Mouse (Mus musculus) heart, adult 2 months (tissue): Measurements from ENCODE around the gene Tspyl1. TPM values are rescaled to one million over a fixed set of nuclear protein-coding genes. Genes with fewer than 3 reads are reported as not detected.

Source experiments
- DNase-seq, 2 experiments: peaks; one replicate each; pipeline ENCODE4 v3.0.0; 2021
- H3K27ac ChIP-seq: fragments of 200-600 bp; 2 replicates; pipeline ENCODE4 v1.8.1; 2022
- H3K27me3 ChIP-seq: fragments of 200-500 bp; 2 replicates; pipeline ENCODE4 v1.6.1; 2012; ENCODE audit warnings: mild to moderate bottlenecking, low read length, inconsistent platforms, mixed read lengths; ENCODE audit not compliant: control insufficient read depth, insufficient read depth
- H3K36me3 ChIP-seq: fragments of 200-500 bp; 2 replicates; pipeline ENCODE4 v1.6.1; 2012; ENCODE audit warnings: low read length, inconsistent platforms; ENCODE audit not compliant: control insufficient read depth, insufficient read depth
- H3K4me1 ChIP-seq: fragments of 200-500 bp; 2 replicates; pipeline ENCODE4 v1.6.1; 2011; ENCODE audit warnings: low read length; ENCODE audit not compliant: control insufficient read depth, insufficient read depth
- H3K4me3 ChIP-seq: fragments of 200-600 bp; 2 replicates; pipeline ENCODE4 v1.8.1; 2022
- H3K79me2 ChIP-seq: fragments of 200-500 bp; replicated peaks from 2 replicates; pipeline ENCODE4 v1.6.1; 2012; ENCODE audit warnings: mild to moderate bottlenecking, inconsistent platforms, low read length, moderate library complexity, mixed read lengths; ENCODE audit not compliant: control insufficient read depth, insufficient read depth
- H3K9ac ChIP-seq: fragments of 200-500 bp; 2 replicates; pipeline ENCODE4 v1.6.1; 2012; ENCODE audit warnings: low read depth, mild to moderate bottlenecking, control low read depth, inconsistent platforms, low read length, mixed read lengths
- CTCF ChIP-seq: fragments of 200-600 bp; IDR thresholded peaks from 2 replicates; pipeline ENCODE4 v1.8.1; 2022; ENCODE audit warnings: antibody characterized with exemption, mild to moderate bottlenecking, moderate library complexity
- EP300 ChIP-seq: fragments of 200-500 bp; IDR thresholded peaks from 2 replicates; pipeline ENCODE4 v1.6.1; 2011; ENCODE audit warnings: low read depth, low read length, control low read depth; ENCODE audit not compliant: insufficient read depth
- POLR2A ChIP-seq: fragments of 200-500 bp; IDR thresholded peaks from 2 replicates; pipeline ENCODE4 v1.6.1; 2011; ENCODE audit warnings: mild to moderate bottlenecking, low read depth, low read length, control low read depth; ENCODE audit not compliant: insufficient read depth
- WGBS: fragments of 180-500 bp; shearing (Covaris S2); methylation state at CpG from one replicate; pipeline ENCODE4 v1.1.7; 2018; 5-methylcytosine and 5-hydroxymethylcytosine counted together
- intact Hi-C: fragments of 180-260 bp; cut with DNase I; formaldehyde crosslinking; loops from one replicate; pipeline ENCODE4 v1.15.1; 2025
- polyA plus RNA-seq: library from polyadenylated mRNA; depleted of rRNA; stranded (reverse); fragments of >200 nt; gene quantifications from 2 replicates; pipeline ENCODE4 v1.2.3, GENCODE M21; 2012; rRNA removed
- total RNA-seq, 2 experiments: library from RNA; stranded (reverse); gene quantifications; 2 replicates each; pipeline ENCODE4 v1.2.3; 2021

Tspyl1 gene
- total and polyA plus RNA-seq, 3 experiments: 30.6 to 64.4 (median 57.0) TPM

- H3K4me1 ChIP-seq: no peaks in the 10 kb centered on the region
- H3K36me3 ChIP-seq: no peaks in the 10 kb centered on the region
- H3K4me3 ChIP-seq: no peak overlapping the region
- no peaks in the 10 kb centered on the region for H3K79me2 ChIP-seq
- DNase-seq: no peak
- H3K27ac ChIP-seq: no peak overlapping the region
- TF ChIP-seq POLR2A (no peak), CTCF (no peak), EP300 (no peak)
- H3K27me3 ChIP-seq: no peaks in the 10 kb centered on the region
- 55% methylated on average over 5 of the region's 5 CpGs for WGBS
- no peak overlapping the region for H3K9ac ChIP-seq
- intact Hi-C loops: loop anchor here (2.0 to 5.0 kb wide), 3 partner anchors 45 to 292 kb away; partner anchors contain the start of gene Tspyl1
These were observed 45.2 kb downstream of the Tspyl1 start for GRCm38 (mm10) chr10:34327144-34327543.

DNA sequence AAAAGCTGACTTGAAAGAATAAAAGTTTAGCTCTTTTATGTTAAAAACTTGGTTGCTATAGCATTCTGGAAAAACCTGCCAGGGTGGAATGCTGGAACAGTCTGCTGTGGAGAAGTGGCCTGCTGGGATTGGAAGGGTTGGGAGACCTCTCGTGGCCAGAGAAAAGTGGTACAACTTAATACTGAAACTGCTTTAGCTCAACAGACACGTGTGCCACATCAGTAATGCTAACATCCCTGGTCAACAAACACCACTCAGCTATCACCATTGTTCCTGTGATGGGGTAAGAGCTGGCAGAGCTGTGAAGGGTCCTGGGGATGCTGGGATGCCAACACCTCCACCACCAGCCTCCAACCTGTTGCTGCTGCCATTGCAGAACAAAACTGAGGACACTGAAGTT is 46.3 kb downstream of the Tspyl1 start:
- peak in 1 of 2 experiments; percentile 22 for DNase-seq
- no peaks in the 10 kb centered on the region for H3K27me3 ChIP-seq
- H3K27ac ChIP-seq: no peak overlapping the region
- no peaks in the 10 kb centered on the region for H3K79me2 ChIP-seq
- H3K36me3 ChIP-seq: no peaks in the 10 kb centered on the region
- H3K9ac ChIP-seq: no peak overlapping the region
- intact Hi-C loops: loop anchor here (2.0 to 5.0 kb wide), 2 partner anchors 46 to 232 kb away; partner anchors contain the start of genes Calhm5 and Tspyl1
- no peaks in the 10 kb centered on the region for H3K4me1 ChIP-seq
- TF ChIP-seq CTCF (peak; percentile 70), EP300 (no peak)
- WGBS: 0% methylated on average over 2 of the region's 2 CpGs
- H3K4me3 ChIP-seq: no peak overlapping the region

Other genes with a start within 250 kb of the Tspyl1 start
- not detected for gene Trappc3l, start 244.6 kb upstream of the Tspyl1 start, total RNA-seq
- gene Trappc3l, start 244.6 kb upstream of the Tspyl1 start, polyA plus RNA-seq: not detected in 2 replicates
- gene Calhm4, start 237.9 kb upstream of the Tspyl1 start, total RNA-seq: not detected
- gene Calhm4, start 237.9 kb upstream of the Tspyl1 start, polyA plus RNA-seq: not detected in 2 replicates
- under 1 TPM; 0.75 to 0.97 TPM for gene Calhm5, start 185.7 kb upstream of the Tspyl1 start, total RNA-seq
- 0.51 and 1.3 TPM in 2 replicates for gene Calhm5, start 185.7 kb upstream of the Tspyl1 start, polyA plus RNA-seq
- gene Calhm6, start 154.2 kb upstream of the Tspyl1 start, total RNA-seq: under 1 TPM; 0.23 to 0.48 TPM
- 0.25 TPM in 1 of 2 replicates, not detected in the other for gene Calhm6, start 154.2 kb upstream of the Tspyl1 start, polyA plus RNA-seq
- 1 to 10 TPM; 4.3 to 5.0 TPM for gene Dse, start 74.5 kb upstream of the Tspyl1 start, total RNA-seq
- gene Dse, start 74.5 kb upstream of the Tspyl1 start, polyA plus RNA-seq: 3.2 and 5.2 TPM in 2 replicates
- gene Tspyl4, start 15.3 kb downstream of the Tspyl1 start, total RNA-seq: 10 to 100 TPM; 12.4 to 18.0 TPM
- gene Tspyl4, start 15.3 kb downstream of the Tspyl1 start, polyA plus RNA-seq: 8.4 and 17.0 TPM in 2 replicates
- gene Col10a1, start 107.8 kb downstream of the Tspyl1 start, total RNA-seq: not detected
- gene Col10a1, start 107.8 kb downstream of the Tspyl1 start, polyA plus RNA-seq: 0.06 and 0.80 TPM in 2 replicates
- gene Nt5dc1, start 136.4 kb downstream of the Tspyl1 start, total RNA-seq: 10 to 100 TPM in 1 of 2 experiments, 1 to 10 TPM in 1; 10.0 to 10.6 TPM
- gene Nt5dc1, start 136.4 kb downstream of the Tspyl1 start, polyA plus RNA-seq: 4.0 and 6.2 TPM in 2 replicates
- 1 to 10 TPM; 1.9 to 2.0 TPM for gene Frk, start 201.2 kb downstream of the Tspyl1 start, total RNA-seq
- gene Frk, start 201.2 kb downstream of the Tspyl1 start, polyA plus RNA-seq: 0.70 and 0.85 TPM in 2 replicates